Mouse (Mus musculus) kidney, adult 18-20 months (tissue): ENCODE measurements around the gene Gm6904.
"Not testable (repeated sequence)": the region's sequence is repeated elsewhere in the genome, so short reads cannot be mapped to it uniquely, and the experiment has no call there.

ENCODE experiments used
- DNase-seq: peaks from one replicate; pipeline ENCODE4 v3.0.0; 2021

The Gm6904 gene

DNA sequence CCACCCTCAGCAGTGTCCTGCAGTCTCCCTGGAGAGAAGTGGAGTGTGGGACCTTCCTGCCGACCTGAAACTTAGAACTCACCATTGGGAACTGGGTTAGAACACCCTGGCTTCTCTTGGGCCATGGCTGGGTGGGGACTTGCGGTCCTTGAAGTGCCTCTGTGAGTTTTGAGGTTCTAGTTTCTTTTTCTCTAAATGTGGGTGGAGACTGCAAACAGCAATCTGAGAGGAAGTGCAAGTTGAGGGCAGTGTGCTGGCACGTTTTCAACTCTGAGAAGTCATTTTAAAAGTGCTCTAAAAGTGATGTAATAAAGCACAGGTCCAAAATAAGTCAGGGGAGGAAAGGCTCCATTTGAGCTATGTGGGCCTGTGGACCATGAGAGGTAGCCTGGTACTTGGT is at the start of gene Gm6904:
Gene Gm6904, minus strand, starts transcription at position 161 of the 400 bp plus-strand sequence.
- peak; percentile 3 for DNase-seq

DNA sequence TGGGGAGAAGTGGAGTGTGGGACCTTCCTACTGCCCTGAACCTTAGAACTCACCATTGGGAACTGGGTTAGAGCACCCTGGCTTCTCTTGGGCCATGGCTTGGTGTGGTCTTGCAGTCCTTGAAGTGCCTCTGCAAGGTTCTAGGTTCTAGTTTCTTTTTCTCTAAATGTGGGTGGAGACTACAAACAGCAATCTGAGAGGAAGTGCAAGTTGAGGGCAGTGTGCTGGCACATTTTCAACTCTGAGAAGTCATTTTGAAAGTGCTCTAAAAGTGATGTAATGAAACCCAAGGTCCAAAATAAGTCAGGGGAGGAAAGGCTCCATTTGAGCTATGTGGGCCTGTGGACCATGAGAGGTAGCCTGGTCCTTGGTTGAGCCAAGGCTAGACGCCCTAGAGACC is 37.4 kb upstream of the Gm6904 start, which contains the start of gene Phf11a:
Gene Phf11a, minus strand, starts transcription at position 132 of the 400 bp plus-strand sequence.
- not testable (repeated sequence) for DNase-seq

DNA sequence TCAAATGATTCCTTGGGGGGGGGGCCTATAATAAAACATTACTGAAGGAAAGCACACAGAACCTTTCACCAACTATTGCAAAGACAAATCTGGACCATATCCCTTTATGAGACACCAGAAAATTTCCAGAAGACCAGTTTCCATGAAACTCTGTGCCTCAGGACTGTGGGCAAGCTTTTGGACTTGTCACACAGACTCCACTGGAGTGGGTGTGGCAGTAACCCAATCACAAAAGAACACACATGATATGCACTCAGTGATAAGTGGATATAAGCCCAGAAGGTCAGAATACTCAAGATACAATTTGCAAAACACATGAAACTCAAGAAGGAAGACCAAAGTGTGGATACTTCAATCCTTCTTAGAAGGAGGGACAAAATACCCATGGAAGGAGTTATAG is 31.8 kb upstream of the Gm6904 start:
- not testable (repeated sequence) for DNase-seq

DNA sequence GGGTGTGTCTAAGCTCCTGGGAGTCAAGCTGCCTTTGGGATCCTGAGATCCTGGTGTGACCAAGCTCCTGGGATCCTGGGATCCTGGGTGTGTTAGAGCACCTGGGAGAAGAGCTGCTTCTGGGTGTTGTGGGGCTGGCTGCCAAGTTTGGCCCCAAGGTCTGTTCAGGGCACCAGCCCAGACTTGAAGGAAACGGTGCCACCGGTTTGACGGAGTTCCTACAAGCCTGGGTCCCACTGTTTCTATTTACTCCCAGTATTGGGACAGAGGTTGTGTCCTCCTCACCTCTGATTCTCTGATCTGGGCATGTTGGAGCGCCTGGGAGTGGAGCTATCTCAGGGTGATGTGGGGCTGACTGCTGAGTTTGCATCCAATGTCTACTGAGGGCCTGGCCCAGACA is 14.9 kb upstream of the Gm6904 start:
- DNase-seq: not testable (repeated sequence)

DNA sequence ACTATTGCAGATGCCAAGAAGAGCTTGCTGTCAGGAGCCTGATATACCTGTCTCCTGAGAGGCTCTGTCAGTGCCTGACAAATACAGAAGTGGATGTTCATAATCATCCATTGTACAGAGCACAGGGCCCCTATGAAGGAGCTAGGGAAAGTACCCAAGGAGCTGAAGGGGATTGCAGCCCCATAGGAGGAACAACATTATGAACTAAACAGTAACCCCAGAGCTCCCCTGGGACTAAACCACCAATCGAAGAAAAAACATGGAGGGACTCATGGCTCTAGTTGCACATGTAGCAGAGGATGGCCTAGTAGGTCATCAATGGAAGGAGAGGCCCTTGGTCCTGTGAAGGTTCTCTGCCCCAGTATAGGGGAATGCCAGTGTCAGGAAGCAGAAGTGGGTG is 4.2 kb downstream of the Gm6904 start:
- not testable (repeated sequence) for DNase-seq

DNA sequence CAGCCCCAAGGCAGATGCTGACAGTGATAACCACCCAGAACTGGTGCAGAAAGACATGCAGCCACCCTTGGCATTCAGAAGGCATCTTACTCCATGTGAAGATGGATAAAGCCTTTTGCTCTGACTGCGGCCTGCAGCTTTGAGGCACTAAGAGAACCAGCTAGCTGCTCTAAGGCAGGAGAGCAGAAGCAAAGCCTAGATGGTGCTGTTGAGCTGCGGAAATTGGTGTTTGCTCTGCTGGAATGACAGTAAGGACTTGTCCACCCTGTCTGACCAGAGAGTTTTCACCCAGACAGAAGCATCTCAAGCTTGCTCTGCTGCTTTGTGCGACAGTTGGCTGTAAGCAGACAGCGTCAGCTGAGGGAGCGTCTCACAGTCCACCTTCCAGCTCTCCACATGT is 9.7 kb downstream of the Gm6904 start:
- DNase-seq: not testable (repeated sequence)

DNA sequence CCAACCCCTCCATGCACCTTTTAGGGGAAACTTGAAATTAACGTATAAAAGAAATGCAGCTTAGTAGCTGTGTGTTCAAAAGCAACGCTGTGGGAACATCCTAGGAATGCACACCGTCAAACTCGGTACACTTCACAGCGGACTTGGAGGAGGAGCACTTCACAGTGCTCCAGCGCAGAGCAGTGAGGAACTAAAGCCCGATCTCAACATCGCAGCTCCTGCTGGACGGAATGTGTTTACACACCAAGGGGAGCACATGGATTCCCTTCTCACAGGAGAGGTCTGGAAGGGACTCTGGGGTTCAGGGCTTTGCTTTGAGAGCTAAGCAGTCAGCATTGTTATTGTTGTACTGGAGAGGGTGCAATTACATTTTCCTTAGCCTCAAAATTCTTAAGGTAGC is 26.4 kb downstream of the Gm6904 start:
- DNase-seq: no peak

DNA sequence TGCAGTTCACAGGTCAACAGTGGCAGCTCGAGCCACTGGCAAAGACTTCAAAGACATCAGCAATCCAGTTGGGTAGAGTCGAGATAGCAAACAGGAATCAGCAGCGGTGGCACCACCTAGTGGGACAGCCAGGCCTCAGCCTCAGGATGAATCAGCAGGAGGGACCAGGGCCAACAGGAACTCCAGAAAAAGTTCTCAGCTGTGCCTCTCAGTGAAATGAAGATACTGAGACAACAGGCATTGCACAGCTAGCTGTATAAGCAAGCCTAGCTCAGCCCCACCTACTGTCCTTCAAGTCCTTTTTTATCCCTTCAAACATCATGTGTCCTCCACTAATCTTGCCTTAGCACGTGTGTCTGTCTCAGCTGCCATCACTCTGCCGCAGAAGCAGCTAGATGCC is 28.0 kb downstream of the Gm6904 start:
- DNase-seq: no peak

DNA sequence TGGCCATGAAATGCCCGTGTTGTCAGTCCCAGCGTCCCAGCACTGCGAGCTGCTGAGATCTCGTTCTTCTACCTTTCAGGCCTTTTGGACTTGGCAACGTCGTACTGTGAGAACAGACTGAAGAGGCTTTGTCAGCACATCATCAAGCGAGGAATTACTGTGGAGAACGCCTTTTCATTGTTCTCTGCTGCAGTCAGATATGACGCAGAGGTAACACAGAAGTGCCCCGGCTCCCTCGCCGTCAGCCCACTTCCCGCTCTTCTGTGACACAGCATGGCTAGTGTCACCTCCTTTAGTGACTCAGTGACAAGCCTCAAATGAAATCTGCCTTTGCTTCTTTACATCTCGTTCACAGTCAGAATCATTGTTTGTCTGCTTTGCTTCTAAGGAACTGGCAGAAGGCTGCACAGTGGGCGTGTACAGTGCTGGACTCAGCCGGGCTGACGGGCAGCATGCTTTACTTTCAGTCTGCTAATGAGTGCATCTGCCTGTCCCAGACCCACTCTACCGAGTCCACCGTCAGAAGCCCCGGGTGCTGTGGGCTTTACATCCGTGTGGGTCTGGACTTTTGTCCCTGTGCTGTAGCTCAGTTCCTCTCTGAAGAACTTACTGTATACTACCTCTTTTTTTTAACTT is 29.6 kb downstream of the Gm6904 start:
- DNase-seq: no peak

DNA sequence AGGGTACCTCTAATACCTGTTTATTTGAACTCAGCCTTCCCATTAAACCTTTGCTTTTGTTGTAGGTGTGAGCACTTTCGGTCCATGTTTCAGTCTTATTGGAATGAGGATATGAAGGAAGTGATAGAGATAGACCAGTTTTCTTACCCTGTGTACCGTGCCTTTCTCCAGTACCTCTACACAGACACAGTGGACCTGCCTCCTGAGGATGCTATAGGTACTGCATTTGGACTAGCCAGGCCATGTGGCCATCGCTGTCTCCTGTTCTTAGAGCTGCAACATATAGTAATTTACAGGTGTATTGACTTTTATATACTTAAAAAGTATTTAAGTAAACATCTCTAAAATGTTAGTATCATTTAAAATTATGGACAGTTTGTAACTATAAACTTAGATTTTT is 30.2 kb downstream of the Gm6904 start:
- no peak for DNase-seq

DNA sequence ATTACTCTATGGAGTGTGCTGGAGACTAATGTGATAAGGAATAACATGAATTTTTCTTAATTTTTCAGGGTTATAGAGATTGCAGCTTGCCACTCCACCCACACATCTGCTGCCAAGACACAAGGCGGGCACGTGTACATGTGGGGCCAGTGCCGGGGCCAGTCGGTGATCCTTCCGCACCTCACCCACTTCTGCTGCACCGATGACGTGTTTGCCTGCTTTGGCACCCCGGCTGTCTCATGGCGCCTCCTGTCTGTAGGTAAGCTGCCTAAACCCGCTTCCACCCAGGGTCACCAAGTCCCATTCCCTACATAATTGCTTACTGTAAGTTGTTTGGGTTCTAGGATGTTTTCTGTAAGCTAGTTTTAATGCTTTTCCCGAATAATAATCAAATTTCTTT is 33.8 kb downstream of the Gm6904 start:
- no peak for DNase-seq

DNA sequence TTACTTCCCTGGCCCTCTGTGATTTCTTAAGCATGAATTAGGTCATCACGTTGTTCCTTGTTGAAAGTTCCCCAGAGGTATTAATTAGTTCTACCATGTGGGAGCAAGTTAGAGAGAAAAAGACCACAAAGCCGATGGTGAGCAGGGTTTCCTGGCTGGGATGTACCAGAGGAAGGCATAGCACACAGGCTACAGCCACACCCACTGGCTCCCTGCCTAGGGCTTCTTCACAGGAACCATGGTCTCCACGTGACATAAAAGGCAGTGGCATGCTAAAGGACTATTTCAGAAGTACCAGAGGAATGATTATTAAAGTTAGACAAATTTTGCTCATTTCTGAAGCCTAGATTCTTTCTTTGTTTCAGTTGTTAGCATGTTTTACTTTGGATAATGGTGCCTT is 40.8 kb downstream of the Gm6904 start:
- DNase-seq: no peak

DNA sequence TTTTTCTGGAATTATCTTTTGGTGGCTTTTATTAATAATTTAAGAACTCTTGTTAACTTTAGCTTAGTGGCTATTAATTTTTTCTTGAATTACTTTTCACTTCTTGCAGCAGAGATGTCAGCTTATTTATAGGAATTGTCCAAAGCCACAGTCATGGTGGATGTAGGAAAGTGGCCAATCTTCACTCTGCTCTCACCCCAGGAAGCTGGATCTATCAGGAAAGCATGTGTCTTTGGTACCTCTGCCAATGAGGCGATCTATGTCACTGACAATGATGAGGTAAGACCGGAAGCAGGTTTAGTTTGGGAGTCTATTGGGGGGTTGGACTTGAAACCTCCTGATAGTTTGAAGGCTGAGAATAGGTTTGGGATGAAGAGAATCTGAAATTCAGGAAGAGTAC is 50.2 kb downstream of the Gm6904 start:
- no peak for DNase-seq

DNA sequence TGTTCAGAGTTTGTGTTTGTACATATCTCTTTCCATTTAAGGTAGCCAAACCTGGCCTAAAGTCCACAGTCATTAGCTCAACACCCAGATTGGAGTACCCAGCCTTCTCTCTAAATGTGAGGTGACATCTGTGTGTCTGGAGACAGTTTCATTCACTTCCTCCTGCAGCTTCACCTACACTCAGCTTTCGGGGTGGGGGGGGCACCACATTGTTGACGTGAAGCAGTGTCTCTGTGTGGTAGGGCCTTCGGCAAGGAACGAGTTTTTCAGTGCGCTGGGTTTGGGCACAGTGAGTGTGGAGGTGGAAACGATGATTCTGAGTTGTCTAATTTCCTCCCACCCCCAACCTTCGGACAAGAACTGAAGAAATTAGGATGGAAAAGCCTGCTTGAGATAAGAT is 51.0 kb downstream of the Gm6904 start:
- no peak for DNase-seq

DNA sequence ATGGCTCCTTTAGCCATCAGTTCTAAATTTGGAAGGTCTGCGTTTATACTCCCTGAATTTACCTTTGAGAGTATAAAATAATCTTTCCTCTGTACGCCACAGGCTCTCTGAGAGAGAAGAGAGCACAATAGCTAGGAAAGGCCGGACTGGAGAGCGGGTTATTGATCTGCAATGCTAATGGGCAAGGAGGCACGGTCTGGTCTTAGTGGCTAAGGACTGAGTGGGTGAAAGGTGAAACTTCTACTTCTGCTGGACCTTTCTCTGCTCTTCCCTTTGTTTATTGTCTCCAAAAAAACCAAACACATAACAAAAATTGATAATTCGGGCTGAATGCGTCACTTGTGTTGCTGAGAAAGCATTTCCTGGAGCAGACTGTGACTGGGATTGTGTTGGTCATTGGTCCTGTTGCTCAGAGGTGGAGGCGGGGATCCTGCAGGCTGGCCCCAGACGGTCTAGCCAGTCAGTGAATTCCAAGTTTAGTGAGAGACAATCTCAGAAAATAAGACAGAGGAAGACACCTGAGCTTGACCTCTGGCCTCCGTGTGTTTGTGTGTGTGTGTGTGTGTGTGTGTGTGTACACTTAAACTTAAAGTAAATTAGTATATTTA is 53.9 kb downstream of the Gm6904 start:
- no peak for DNase-seq

DNA sequence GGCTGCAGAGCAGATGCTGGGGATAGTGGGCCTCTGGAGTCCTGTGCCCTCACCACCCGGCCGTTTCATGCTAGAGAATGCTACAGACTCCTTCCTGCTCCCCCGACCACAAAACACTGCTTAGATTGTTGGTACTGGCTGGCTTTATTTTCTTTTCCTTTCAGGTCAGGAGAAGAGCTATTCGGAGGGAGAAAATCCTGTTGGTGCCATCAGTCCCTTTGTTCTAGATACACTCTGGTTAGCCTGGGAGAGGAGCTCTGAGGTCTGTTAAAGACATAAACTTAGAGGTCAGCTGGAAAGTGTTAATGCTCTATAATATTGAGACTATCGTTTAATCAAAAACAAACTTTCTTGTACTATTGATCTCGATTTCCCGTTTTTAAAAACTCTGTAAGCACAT is 54.6 kb downstream of the Gm6904 start:
- DNase-seq: no peak

DNA sequence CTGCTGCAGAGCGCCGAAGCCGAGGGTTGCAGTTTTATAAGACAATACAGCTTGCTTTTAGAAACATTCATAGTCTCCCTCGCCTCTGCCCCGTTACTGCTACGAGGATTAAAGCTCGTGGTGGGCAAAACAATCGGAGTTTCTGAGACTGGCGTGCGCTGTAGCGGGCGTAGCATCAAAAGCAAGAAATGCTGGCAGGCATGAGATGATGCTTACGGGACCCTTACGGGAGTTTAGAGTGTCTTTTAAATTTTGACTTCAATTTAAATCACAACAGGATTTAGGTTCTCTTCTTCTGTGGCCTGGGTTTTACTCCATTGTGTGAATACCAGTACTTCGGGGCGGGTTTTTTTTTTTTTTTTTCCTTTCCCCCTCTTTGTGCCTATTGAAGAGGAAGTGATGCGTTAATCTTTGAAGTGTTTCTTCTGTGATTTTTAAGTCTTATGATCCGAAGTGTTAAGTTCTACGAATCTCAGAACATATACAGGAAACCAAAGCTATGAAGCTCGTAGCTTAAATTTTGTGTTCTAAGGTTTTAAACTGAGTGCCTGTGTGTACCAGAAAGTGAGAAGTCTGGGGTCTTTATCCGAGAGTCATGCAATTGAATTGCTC is 58.3 kb downstream of the Gm6904 start:
- no peak for DNase-seq

DNA sequence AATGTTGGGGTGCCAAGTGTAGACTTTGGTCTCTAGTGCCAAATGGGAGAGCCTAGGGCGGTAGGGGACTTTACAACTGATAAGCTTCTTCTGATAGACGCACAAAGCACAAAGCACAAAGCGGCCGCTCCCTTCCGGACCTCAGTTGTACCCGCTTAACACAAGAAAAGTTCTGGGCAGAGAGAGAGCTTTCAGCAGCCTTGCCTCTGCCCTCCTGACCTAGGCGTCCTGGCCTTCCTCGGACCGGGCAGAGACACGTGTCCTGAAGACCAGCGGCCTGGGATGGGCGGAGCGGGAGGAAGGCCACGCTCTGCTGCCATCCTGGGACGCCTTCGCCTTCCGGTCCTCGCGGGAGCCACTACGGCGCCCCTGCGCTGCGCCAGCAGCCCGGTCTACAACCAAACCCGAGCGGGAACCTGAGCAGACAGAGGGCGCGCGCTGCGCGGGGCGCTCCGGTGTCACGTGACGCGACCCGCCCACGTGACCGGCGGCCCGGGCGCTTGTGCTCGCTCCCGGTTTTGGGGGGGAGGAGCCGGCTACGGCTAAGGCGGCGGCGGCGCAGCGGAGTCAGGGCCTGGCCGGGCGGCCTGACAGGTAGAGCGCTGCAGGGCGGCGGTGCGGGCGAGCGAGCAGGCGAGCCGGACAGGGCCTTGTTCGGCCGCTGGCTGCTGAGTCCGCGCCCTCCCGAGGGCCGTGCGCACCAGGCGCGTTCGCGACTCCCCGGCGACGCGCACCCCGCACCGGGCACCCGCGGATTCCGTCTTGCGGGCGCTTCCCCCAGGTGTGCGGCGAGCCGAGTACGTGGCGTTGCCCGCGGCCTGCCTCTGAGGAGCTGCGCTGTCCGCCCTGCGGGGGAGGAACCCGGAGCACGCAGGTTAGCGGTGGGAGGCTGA is 59.1 kb downstream of the Gm6904 start, which contains the start of gene Rcbtb1:
Gene Rcbtb1, plus strand, starts transcription at position 499 of the 893 bp plus-strand sequence.
- DNase-seq: peak; percentile 96
